Mouse (Mus musculus) erythroblast, embryonic 14.5 days (primary cell): Measurements from ENCODE around the gene Crtc1.

Experiments
- GATA1 ChIP-seq: IDR thresholded peaks from 2 replicates; pipeline ENCODE4 v1.6.1; 2012; ENCODE audit warnings: low read length, inconsistent platforms, mixed read lengths
- TAL1 ChIP-seq: IDR thresholded peaks from 3 replicates; pipeline ENCODE4 v1.6.1; 2012; ENCODE audit warnings: low read length, inconsistent platforms, mixed read lengths

DNA sequence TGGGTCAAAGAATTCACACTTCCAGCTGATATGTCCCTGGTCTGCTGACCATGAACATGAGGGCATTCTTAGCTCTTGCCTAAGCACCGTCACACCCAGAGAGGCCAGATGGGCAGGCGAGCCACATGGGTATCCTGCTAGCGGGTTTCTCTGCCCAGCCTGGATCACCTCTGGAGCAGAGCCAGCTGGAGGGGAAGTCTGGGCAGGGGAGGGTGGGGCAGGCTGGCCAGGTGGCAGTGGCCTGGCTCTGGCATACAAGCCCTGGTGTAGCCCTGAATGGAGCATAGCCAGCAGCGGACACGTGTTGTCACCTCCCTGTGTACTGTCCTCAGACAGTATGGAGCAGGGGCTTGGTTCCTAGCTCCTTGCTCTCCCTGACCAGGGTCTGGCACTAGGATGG, 43.7 kb downstream of the Crtc1 start:
- TF ChIP-seq TAL1 = no peak
- no peak for TF ChIP-seq GATA1
